Mouse (Mus musculus) ovary, postnatal 36 days (tissue): ENCODE results near the gene Zfhx2.
A peak's percentile ranks its signal among the peaks of the same experiment; 100 is the strongest.

Source experiments
- DNase-seq: peaks from one replicate; pipeline ENCODE4 v3.0.0; 2022; ENCODE audit warnings: low spot score, mixed read lengths

The Zfhx2 gene

DNA sequence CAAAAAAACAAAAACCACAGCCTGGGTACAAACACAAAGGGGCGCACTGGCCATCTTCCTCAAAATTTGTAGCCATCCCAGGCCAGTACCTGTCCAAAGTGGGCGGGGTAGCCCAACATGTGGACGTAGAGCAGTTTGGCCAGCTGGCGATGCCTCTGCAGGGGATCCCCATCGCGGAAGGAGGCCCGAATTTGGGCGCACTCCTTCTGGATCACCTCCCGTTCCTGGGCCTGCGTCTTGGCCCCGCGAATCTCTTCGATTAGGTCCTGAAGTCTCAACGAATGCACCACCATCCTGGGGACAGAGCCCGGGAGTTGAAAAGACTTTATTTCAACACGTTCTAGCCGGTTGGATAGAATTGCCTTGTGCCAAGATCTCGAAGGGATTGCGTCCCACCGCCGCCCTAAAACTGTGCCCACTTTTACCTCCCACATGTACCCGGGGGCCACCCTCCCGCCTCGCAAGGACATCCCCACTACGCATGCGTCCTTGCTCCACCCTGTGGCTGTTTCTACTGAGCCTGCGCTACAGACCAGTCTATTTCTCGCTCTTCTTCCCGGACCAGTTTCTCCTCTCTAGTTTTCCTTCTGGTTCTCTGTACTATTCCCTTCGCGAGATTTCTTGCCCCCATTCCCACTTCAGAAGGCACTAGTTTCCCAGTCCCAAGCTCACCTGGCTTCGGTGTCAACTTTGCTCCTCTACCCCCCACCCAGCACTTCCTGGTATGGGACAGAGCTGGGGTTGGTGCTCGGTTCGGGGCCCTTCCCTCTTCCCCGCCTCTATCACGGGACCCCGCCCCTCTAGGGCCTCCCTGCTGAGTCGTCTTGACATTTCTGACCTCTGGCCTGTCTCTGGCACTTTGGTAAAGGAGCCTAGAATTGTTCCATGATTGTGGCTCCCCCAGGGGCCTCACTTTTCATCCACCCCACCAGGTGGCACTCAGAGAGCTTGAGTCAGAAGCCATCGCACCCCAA, 14.0 kb upstream of the Zfhx2 start, which contains the start of gene Ap1g2:
Gene Ap1g2, minus strand, starts transcription at position 758 of the 974 bp plus-strand sequence.
- DNase-seq: peak; percentile 82

DNA sequence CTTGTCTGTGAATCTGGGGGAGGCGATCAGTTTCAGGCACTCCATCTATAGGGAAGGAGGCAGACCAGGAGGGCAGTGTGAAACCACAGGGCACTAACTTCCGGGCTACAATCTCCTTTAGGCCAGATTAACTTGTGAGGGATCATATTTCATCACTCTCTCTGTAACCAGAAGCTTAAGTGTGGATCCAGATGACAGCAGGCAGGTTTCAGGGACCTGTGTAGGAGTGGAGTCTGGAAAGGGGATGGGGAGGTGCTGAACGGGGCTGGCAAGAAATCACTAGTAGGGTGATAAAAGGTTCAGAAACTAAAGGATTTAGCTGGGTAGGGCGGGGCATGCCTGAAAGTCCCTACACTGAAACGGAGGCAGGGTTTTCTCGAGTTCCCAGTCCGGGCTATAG, 13.3 kb upstream of the Zfhx2 start:
- no peak for DNase-seq

DNA sequence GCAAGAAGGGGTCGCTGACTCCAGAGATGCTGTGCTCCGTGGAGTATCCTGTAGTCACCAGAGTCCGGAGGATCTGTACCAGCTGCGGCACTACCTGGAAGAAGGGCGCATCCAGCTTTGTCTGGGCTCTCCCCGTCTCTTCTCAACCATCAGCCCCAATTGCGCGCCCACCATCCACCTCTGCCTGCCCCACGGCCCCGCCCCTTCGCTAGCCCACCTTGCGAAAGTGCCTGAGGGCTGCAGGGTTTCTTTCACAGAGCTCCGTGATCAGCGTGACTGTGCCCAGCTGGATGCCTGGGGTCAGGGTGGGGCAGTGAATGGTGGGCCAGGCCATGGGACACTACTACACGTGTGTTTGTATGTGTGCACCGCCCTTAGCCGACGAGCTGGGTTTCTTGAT, 12.2 kb upstream of the Zfhx2 start:
- DNase-seq: no peak

DNA sequence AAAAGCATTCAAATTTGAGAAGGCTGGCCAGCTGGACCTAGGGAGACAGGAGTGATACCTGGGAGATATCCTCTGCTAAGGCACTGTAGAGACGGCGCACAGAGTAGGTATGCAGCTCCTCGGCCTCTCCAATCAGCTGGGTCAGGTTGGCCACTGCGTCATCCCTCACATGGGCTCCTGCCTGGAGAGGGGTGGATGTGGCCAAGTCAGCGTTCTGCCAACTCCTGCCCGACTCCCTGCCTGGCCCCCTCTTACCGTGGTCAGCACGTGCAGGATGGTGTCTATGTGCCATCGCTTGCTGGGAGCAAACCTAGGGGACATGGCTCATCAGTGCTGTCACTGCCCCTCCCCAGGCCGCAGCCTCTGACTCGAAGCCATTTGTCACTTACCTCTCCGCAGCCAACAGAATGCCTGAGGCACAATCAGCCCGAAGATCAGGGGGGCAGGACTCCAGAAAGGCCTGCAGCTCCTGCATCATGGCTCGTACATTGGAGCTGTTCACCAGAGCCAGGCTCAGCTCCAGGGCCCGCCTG, 10.2 kb upstream of the Zfhx2 start:
- DNase-seq: no peak

DNA sequence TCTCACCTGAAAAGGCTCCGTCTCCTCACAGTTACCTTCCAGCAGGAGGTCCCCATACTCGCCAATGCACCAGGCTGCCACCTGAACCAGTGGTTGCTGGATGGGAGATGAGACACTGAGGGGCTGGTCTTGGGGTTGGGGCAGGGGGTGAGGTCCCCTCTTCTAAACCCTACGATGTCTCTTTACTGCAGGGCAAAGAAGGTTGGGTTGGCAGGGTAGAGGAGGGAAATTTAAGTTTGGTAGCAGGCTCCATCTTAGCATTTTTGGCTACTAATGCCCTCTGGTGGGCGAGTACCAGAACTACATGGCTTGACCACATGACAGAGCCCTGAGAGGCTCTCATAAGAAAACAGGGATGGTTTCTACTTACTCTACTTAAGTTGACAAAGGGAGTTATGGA, 9.5 kb upstream of the Zfhx2 start:
- DNase-seq: no peak

- DNase-seq: no peak
These were observed 5.9 kb upstream of the Zfhx2 start for GRCm38 (mm10) chr14:55098067-55098466.

GRCm38 (mm10) chr14:55097646-55098045, 5.5 kb upstream of the Zfhx2 start:
- no peak for DNase-seq

DNA sequence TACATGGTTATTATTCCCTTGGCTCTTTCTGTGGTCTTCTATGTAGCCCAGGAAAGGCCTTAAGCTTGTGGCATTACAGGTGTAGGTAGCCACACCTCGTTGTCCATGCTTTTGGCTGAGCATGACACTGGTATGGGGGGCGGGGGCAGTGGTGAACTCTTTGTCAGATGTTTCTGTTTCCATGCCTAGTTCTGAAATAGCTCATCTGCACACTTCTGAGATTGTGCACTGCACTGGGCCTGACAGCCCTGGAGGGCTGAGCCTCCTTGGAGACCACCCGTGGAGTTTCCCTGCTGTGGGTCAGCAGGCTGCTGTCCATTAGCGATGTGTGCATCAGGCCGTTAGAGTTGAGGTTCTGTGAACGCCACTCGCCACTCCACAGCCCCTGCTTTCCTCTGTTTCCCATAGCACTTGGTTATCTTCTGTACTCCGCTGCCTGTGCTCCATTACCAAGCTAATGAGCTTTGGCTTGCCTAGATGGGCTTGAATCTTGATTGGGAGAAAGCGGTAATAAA, 4.5 kb upstream of the Zfhx2 start:
- no peak for DNase-seq

DNA sequence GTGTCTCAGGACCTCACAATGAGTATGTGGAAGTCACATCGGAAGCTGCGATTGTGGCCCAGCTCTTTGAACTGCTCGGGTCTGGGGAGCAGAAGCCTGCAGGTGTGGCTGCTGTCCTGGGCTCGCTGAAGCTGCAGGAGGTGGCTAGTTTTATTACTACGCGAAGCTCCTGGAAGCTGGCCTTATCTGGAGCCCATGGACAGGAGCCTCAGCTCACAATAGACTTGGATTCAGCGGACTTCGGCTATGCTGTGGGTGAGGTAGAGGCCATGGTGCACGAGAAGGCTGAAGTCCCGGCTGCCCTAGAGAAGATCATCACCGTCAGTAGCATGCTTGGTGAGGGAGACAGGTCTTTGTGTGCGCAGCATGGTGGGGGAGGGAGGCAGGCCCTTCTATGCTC, 3.5 kb upstream of the Zfhx2 start:
- DNase-seq: no peak

GRCm38 (mm10) chr14:55095263-55095662, 3.1 kb upstream of the Zfhx2 start:
- DNase-seq: no peak

- peak; percentile 81 for DNase-seq
These were observed 2.6 kb upstream of the Zfhx2 start, which contains the start of gene Thtpa for GRCm38 (mm10) chr14:55094704-55095231. Thtpa (plus strand) TSS chr14:55094784.

GRCm38 (mm10) chr14:55093927-55094326, 1.8 kb upstream of the Zfhx2 start:
- DNase-seq: no peak

- no peak for DNase-seq
These were observed 787 bp downstream of the Zfhx2 start for GRCm38 (mm10) chr14:55091209-55091865.

DNA sequence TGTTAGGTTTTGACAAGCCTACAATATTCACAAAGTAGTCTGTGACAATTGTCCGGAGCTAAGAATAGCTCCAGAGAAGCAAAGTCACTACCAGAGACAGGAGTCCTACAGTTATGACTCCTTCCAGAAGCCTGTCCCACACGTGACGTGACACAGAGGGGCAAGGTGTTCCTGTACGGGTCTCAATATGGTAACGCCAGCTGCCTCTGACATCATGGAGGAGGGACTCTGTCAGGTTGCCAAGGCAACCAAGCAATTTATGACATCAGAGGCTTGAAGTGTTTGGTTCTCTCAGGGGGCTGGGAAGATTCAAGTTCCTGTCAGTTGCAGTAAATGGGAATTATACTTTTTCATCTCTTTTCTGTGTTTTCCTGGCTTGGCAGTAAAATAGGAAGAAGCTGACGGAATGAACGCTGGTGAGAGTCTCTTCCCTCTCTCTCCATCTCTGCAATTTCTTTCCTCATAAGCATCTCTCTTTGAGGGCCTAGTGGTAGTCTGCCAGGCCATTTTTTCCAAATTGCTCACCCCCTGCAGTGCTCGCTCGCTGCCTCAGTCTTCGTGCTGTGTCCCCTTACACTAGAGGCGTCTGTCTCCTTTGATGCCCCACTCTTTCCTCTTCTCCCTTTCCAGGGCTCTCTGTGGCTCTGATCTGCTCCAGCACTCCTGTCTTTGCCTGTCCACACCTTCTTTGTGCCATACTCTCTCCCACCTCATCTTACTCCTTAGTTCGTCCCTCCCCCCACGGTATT, 2.8 kb downstream of the Zfhx2 start:
- no peak for DNase-seq

DNA sequence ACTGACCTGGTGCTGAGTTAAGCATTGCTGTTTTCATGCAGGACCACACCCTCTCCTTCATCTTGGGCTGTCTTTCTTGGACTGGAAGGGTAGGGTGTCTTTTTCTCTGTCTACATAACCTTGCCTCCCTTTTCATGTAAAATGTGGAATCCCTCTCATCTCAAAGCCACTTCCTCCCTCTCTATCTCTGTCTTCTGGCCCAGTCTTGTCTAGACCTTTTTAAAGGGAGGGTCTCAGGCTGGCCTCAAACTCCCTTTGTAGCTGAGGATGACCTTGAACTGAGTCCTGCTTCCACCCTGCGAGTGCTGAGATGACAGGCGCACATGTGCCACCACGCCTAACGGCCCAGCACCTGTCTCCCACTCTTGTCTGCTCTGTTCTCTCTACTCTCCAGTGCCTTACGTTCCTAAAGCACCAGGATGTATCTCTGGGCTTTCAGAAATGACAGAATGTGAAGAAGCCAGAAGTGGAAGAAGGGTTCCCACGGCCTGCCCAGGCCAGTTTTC, 6.1 kb downstream of the Zfhx2 start:
- no peak for DNase-seq

DNA sequence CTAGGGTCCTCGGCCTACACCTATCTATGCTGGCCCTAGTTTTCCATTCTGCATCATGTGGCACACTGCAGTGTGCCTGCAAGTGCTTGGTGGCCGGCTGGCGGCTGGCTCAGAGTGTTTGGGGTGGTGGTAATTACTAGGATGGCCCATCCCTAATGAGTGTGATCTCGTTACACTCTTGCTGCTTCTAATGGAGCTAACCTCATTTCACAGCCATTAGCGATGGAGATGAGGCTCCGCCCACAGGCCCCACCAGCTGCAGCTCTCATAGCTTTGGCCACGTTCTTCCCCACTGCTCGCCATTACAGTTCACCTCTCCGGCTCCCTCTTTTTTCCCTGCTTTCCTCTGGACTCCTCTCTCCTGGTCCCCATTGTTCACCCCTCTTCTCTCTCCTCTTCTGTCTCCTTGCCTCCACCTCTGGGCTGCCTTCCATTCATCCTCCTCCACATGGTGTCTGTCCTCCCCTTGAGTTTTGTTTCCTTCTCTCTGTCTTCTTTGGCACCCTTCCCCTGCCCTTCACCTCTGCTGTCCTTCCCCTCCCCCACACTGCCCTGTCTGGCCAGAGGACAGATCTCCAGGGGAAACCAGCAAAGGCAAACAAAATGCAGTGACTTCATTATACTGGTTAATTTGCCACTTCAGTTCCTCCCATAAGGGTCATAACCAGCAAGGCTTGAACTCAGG, 6.7 kb downstream of the Zfhx2 start:
- peak; percentile 40 for DNase-seq

DNA sequence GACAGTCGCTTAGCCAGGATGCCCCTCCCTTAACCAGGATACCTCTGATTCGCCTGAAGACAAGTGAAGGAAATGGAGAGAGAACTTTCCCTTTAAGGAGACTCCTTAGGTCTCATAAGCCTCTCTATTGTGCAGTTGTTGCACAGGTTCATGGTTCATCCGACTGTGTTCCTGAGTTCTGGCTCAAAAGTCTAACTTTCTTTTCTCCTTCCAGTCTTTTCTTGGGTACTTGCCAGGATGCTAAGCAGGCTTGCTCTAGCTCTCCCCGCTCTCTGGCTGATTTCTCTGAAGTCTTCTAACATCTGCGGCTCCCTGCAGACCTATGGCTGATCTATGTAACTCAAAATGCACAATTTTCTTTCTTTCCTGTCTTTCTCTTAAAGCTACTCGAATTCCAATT, 8.6 kb downstream of the Zfhx2 start:
- no peak for DNase-seq

- no peak for DNase-seq
These were observed 11.0 kb downstream of the Zfhx2 start for GRCm38 (mm10) chr14:55081105-55081504.

GRCm38 (mm10) chr14:55079214-55079970, 12.7 kb downstream of the Zfhx2 start:
- peak; percentile 55 for DNase-seq

DNA sequence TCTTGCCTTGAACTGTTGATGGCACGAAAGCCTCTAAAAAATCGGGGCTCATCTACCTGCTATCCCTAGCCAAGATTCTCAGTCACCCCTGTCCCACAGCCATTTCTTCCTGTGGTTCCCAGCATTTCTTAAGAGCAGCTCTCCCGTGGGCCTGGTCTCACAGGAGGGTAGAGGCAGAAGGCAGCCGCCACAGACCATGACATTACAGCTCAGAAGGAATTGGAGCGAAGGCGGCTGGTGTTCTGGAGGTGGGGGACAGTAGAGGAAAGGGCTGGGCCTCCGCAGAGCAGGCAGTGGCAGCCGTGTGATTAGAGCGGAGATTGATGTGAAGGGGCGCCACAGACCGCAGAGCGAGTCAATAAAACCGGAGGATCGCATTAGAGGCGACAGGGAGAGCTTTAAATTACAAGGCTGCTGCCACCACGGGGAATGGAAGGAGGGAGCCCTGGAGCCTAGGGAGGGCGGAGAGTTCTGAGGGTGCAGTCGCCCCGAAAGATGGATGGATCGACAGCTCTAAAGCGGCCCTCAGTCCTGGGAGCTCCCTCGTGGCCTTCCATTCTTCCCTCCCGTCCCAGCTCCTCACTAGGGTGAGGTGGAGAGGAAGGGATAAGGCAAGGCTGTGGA, 13.6 kb downstream of the Zfhx2 start:
- DNase-seq: no peak
